Mouse (Mus musculus): Measurements from ENCODE around the gene Frmd3.

The Frmd3 gene

GRCm38 (mm10) chr4:74013211-74014047 lies at the start of gene Frmd3:
TSS of gene Frmd3 (plus strand) at chr4:74013442.
- in situ Hi-C loops (cut with MboI; ENCODE audit: low sequenced_read_pairs), result no loop called here

- in situ Hi-C loops (cut with MboI; ENCODE audit: low sequenced_read_pairs), result no loop called here
Measured at GRCm38 (mm10) chr4:73980454-73980853, 32.8 kb upstream of the Frmd3 start.

- in situ Hi-C loops (cut with MboI; ENCODE audit: low sequenced_read_pairs), result no loop called here
Measured at GRCm38 (mm10) chr4:74012277-74012676, 965 bp upstream of the Frmd3 start.

- in situ Hi-C loops (cut with MboI; ENCODE audit: low sequenced_read_pairs), result no loop called here
Measured at GRCm38 (mm10) chr4:74012700-74013099, 542 bp upstream of the Frmd3 start.

GRCm38 (mm10) chr4:74014048-74014500 lies 832 bp downstream of the Frmd3 start:
- in situ Hi-C loops (cut with MboI; ENCODE audit: low sequenced_read_pairs), result no loop called here

DNA sequence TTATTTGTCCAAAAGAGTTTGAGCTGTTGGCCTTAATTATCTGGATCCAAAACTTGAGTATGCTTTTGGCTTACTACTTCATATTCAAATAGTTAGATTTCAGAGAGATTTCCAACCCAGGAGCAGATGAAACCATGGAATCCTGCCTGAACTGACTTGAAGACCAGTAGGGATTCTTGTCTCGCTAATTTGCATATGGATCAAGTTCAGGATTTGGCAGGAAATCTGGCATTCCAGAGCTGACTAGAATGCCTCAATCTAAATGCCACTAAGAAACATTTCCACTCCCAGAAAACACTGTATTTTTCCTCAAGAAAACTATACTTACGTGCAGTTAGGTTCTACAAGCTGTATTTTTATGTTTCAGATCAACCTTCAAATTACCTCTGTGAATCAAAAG lies 6.8 kb downstream of the Frmd3 start:
- in situ Hi-C loops (cut with MboI; ENCODE audit: low sequenced_read_pairs), result no loop called here

DNA sequence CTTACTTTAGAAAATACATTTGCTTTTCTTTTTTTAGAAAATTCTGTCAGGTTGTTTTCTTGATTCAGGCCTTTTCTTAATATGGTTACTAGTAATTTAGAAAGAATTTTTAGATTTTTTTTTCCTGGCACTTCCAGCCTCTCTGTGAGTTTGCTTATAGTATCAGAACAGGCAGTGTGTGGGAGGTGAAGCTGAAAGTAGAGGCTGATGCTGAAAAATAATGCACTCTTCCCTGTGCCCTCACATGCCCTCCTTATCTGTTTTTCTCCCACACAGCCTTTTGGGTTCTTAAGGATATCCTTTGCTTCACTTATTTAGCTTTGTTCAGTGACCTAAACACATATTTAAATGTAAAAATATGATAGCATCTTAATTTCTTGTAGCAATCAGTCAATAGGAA lies 30.0 kb downstream of the Frmd3 start:
- in situ Hi-C loops (cut with MboI; ENCODE audit: low sequenced_read_pairs), result no loop called here

GRCm38 (mm10) chr4:74051692-74052091 lies 38.5 kb downstream of the Frmd3 start:
- in situ Hi-C loops (cut with MboI; ENCODE audit: low sequenced_read_pairs), result no loop called here

GRCm38 (mm10) chr4:74076727-74077126 lies 63.5 kb downstream of the Frmd3 start:
- in situ Hi-C loops (cut with MboI; ENCODE audit: low sequenced_read_pairs), result no loop called here

DNA sequence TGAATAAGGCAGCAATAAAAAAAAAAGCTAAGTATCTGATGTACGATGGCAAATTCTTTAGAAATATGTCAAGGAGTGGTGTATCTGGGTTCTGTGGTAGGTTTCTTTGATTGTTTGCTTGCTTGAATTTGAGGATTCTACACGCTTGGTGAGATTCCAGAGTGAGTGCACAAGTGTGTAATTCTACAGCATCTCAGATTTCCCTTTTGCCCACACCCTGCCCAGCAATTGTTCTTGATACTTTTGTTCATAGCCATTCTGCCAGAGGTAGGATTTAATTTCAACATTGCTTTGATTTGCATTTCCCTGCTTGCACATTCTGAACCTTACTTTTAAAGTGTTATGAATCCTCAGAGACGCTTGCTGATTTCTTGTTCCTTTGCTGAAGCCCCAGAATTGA lies 97.6 kb downstream of the Frmd3 start:
- in situ Hi-C loops (cut with MboI; ENCODE audit: low sequenced_read_pairs), result no loop called here

- in situ Hi-C loops (cut with MboI; ENCODE audit: low sequenced_read_pairs), result no loop called here
Measured at GRCm38 (mm10) chr4:74191528-74191927, 178.3 kb downstream of the Frmd3 start.

- in situ Hi-C loops (cut with MboI; ENCODE audit: low sequenced_read_pairs), result no loop called here
Measured at GRCm38 (mm10) chr4:74201281-74201811, 188.1 kb downstream of the Frmd3 start.

- in situ Hi-C loops (cut with MboI; ENCODE audit: low sequenced_read_pairs), result loop anchor here (10.0 kb wide), 1 partner anchor 627 kb away; no protein-coding TSS in a partner anchor
Measured at GRCm38 (mm10) chr4:74221780-74222179, 208.5 kb downstream of the Frmd3 start.

GRCm38 (mm10) chr4:74222360-74222759 lies 209.1 kb downstream of the Frmd3 start:
- in situ Hi-C loops (cut with MboI; ENCODE audit: low sequenced_read_pairs), result loop anchor here (10.0 kb wide), 1 partner anchor 628 kb away; no protein-coding TSS in a partner anchor

- in situ Hi-C loops (cut with MboI; ENCODE audit: low sequenced_read_pairs), result loop anchor here (10.0 kb wide), 1 partner anchor 629 kb away; no protein-coding TSS in a partner anchor
Measured at GRCm38 (mm10) chr4:74224210-74224609, 211.0 kb downstream of the Frmd3 start.

DNA sequence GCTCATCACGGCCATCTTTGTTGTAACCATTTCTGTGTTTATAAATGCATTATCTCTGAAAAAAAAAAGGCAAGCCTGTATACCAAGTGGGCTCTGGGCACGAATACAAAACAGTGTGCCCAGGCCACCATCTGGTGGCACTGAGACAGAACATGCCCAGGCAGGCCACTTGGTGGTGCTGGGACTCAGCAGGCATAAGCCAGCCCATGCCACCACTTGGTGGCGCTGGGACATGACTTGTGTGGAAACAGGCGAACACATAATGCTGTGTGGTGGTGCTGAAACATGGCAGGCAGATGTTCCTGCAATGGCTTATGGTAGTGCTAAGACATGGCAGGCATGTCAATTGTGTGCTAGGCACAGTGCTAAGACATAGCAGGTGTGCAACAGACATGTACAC lies 217.8 kb downstream of the Frmd3 start:
- in situ Hi-C loops (cut with MboI; ENCODE audit: low sequenced_read_pairs), result no loop called here

DNA sequence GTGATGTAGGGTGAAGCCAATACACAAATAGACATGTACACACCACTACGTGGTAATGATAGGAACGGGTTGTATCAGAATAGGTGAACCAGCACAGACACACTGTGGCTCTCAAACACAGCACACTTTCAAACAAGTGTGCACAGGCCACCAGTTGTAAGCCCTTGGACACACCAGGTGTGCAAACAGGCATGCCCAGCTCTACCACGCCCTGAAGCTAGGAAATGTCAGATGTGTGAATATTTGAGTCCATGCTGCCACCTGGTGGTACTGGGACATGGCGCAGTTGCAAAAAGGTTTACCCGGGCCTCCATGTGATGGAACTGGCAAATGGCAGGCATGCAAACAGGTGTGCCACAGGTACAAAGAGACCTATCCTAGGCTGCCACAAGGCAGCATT lies 218.2 kb downstream of the Frmd3 start:
- in situ Hi-C loops (cut with MboI; ENCODE audit: low sequenced_read_pairs), result no loop called here

- in situ Hi-C loops (cut with MboI; ENCODE audit: low sequenced_read_pairs), result no loop called here
Measured at GRCm38 (mm10) chr4:74233534-74233933, 220.3 kb downstream of the Frmd3 start.

- in situ Hi-C loops (cut with MboI; ENCODE audit: low sequenced_read_pairs), result no loop called here
Measured at GRCm38 (mm10) chr4:74242176-74242575, 228.9 kb downstream of the Frmd3 start, which contains the start of gene Kdm4c. TSS of gene Kdm4c (plus strand) at chr4:74242497.

Measured in CH12F3 (cell line).